Mouse (Mus musculus): Measurements from ENCODE around the gene Arhgef19. TPM values are rescaled to one million over a fixed set of nuclear protein-coding genes. Genes with fewer than 3 reads are reported as not detected.

The Arhgef19 gene
- polyA plus RNA-seq, 1 experiment: 4.9 TPM

DNA sequence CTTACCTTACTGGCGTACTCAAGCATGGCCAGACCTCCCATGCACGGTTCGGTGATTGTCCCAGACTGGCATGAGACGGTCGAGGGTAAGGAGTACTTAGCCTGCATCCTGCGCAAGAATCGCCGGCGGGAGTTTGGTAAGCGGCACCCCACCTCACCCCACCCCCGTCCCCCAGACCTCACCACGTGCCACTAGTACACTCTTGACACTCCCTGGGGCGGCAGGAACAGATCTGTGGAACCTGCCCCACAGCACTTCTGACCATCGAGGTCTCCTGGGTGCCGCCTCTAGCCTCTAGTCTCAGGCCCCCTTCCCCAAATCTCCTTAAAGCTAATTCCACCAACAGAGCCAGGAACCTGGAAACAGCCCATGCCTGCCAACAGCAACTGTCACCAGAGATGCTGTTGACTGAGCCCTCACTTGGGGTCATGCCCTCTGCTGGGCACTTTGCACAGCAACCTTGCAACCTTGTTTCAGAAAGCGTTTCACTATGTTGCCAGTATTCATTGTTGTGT, 24.9 kb upstream of the Arhgef19 start:
- 1% methylated on average over 16 of the region's 16 CpGs for WGBS
- peak; percentile 33 for DNase-seq
- H3K27me3 ChIP-seq (replicated peaks; ENCODE audit: control insufficient read depth, insufficient read depth, low read length): no peaks in the 10 kb centered on the region
- H3K27ac ChIP-seq (ENCODE audit: insufficient read depth, low read depth, low read length): no peak overlapping the region
- no peaks in the 10 kb centered on the region for H3K36me3 ChIP-seq (ENCODE audit: control insufficient read depth, insufficient read depth, low read length)
- no peaks in the 10 kb centered on the region for H3K4me1 ChIP-seq (ENCODE audit: control insufficient read depth, insufficient read depth, low read length)
- peak overlapping the region; percentile 62 for H3K4me3 ChIP-seq (ENCODE audit: insufficient read depth, low read depth, low read length)
- TF ChIP-seq POLR2A (IDR thresholded peaks at IDR 0.05; ENCODE audit: low read depth, low read length) (no peak), CTCF (conservative IDR thresholded peaks at IDR 0.05; ENCODE audit: insufficient read depth, insufficient read length, low read depth, low read length) (peak; percentile 62)

DNA sequence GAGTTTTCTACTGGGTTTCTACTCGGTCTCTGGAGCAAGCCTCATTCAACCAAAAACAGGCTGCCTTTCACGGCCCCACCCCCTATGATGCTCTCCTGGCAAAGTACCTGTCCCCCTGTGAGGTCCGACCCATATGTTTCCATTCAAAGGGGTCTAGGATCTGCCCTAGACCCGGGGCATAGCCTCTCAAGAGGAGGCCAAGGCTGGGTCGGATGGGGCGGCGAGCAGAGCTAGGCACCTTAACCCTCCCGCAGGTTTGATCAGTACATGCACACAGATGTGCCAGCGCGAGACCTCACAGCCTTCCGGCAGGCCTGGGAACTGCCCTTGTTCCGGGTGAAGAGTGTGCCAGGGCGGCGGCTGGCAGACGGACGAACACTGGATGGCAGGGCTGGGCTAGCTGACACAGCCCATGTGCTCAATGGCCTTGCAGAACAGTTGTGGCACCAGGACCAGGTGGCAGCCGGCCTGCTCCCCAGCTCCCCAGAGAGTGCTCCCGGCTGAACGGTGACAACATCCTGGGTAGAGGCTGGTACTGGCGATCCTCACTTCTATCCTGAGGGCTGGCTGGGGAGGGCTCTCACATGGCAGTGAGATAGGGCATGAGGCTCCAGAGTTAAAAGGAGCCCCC, 19.6 kb upstream of the Arhgef19 start:
- WGBS: 91% methylated on average over 20 of the region's 20 CpGs
- Histone ChIP-seq H3K4me1 (ENCODE audit: control insufficient read depth, insufficient read depth, low read length) (no peaks in the 10 kb centered on the region), H3K27me3 (replicated peaks; ENCODE audit: control insufficient read depth, insufficient read depth, low read length) (no peaks in the 10 kb centered on the region), H3K4me3 (ENCODE audit: insufficient read depth, low read depth, low read length) (no peak overlapping the region), H3K36me3 (ENCODE audit: control insufficient read depth, insufficient read depth, low read length) (no peaks in the 10 kb centered on the region), H3K27ac (ENCODE audit: insufficient read depth, low read depth, low read length) (no peak overlapping the region)
- no peak for DNase-seq
- no peak for TF ChIP-seq CTCF (conservative IDR thresholded peaks at IDR 0.05; ENCODE audit: insufficient read depth, insufficient read length, low read depth, low read length)
- no peak for TF ChIP-seq POLR2A (IDR thresholded peaks at IDR 0.05; ENCODE audit: low read depth, low read length)

DNA sequence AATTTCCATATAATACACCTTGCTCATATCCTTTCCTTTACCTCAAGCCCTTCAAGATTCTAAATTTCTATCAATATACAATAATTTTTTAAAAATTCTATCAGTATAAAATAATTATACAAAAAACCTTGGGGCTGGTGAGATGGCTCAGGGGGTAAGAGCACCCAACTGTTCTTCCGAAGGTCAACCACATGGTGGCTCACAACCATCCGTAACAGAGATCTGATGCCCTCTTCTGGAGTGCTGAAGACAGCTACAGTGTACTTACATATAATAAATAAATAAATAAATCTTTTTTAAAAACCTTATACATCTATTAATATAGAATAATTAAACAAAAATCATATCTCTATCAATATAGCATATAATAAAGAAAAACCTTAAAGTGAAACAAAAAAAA, 17.5 kb upstream of the Arhgef19 start:
- Histone ChIP-seq H3K27me3 (replicated peaks; ENCODE audit: control insufficient read depth, insufficient read depth, low read length) (no peaks in the 10 kb centered on the region), H3K36me3 (ENCODE audit: control insufficient read depth, insufficient read depth, low read length) (no peaks in the 10 kb centered on the region), H3K4me3 (ENCODE audit: insufficient read depth, low read depth, low read length) (no peak overlapping the region), H3K27ac (ENCODE audit: insufficient read depth, low read depth, low read length) (no peak overlapping the region), H3K4me1 (ENCODE audit: control insufficient read depth, insufficient read depth, low read length) (no peaks in the 10 kb centered on the region)
- WGBS: 84% methylated on average over 2 of the region's 2 CpGs
- no peak for DNase-seq
- TF ChIP-seq CTCF (conservative IDR thresholded peaks at IDR 0.05; ENCODE audit: insufficient read depth, insufficient read length, low read depth, low read length): peak; percentile 32
- no peak for TF ChIP-seq POLR2A (IDR thresholded peaks at IDR 0.05; ENCODE audit: low read depth, low read length)

DNA sequence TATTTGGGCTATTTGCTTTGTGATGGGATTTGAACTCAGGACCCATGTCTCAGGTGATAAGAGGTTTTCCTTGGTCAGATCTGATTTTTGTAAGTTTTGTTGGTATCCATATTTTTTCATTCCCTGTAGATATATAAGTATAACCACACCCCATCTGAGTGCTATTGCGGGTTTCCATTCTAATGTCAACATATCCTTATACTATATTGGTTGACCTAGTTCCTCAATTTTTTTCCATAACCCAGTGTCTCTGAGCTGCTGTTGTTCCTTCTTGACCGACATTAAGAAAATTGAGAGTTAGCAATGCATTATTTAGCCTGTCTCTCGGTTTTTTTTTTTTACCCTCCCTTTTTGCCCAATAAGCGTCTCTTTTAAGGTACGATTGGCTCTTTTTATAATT, 16.5 kb upstream of the Arhgef19 start:
- 91% methylated on average over 5 of the region's 5 CpGs for WGBS
- H3K4me3 ChIP-seq (ENCODE audit: insufficient read depth, low read depth, low read length): no peak overlapping the region
- no peaks in the 10 kb centered on the region for H3K4me1 ChIP-seq (ENCODE audit: control insufficient read depth, insufficient read depth, low read length)
- no peak overlapping the region for H3K27ac ChIP-seq (ENCODE audit: insufficient read depth, low read depth, low read length)
- TF ChIP-seq POLR2A (IDR thresholded peaks at IDR 0.05; ENCODE audit: low read depth, low read length) (no peak), CTCF (conservative IDR thresholded peaks at IDR 0.05; ENCODE audit: insufficient read depth, insufficient read length, low read depth, low read length) (no peak)
- no peaks in the 10 kb centered on the region for H3K36me3 ChIP-seq (ENCODE audit: control insufficient read depth, insufficient read depth, low read length)
- DNase-seq: no peak
- no peaks in the 10 kb centered on the region for H3K27me3 ChIP-seq (replicated peaks; ENCODE audit: control insufficient read depth, insufficient read depth, low read length)

DNA sequence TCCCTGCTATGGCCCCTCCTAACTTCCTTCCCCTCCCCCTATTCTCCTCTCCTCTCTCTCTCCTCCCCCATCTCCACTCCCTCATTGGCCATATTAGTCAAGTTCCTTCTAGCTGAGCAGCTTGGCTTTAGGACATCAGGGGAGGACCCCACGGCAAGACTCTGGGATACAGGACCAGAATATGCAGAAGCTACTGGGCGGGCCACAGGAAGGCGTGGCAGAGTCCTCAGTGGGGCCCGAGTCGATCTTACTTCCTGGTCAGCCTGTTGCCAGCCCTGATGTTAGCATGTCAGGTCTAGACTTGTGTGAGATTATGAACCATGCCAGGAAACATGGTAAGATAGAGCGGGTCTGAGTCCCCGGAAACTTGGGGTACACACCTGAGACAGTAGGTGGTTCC, 10.6 kb upstream of the Arhgef19 start:
- H3K27me3 ChIP-seq (replicated peaks; ENCODE audit: control insufficient read depth, insufficient read depth, low read length): no peaks in the 10 kb centered on the region
- TF ChIP-seq POLR2A (IDR thresholded peaks at IDR 0.05; ENCODE audit: low read depth, low read length) (no peak), CTCF (conservative IDR thresholded peaks at IDR 0.05; ENCODE audit: insufficient read depth, insufficient read length, low read depth, low read length) (no peak)
- WGBS: 86% methylated on average over 7 of the region's 7 CpGs
- no peaks in the 10 kb centered on the region for H3K4me1 ChIP-seq (ENCODE audit: control insufficient read depth, insufficient read depth, low read length)
- no peaks in the 10 kb centered on the region for H3K36me3 ChIP-seq (ENCODE audit: control insufficient read depth, insufficient read depth, low read length)
- no peak overlapping the region for H3K4me3 ChIP-seq (ENCODE audit: insufficient read depth, low read depth, low read length)
- no peak overlapping the region for H3K27ac ChIP-seq (ENCODE audit: insufficient read depth, low read depth, low read length)
- DNase-seq: no peak

DNA sequence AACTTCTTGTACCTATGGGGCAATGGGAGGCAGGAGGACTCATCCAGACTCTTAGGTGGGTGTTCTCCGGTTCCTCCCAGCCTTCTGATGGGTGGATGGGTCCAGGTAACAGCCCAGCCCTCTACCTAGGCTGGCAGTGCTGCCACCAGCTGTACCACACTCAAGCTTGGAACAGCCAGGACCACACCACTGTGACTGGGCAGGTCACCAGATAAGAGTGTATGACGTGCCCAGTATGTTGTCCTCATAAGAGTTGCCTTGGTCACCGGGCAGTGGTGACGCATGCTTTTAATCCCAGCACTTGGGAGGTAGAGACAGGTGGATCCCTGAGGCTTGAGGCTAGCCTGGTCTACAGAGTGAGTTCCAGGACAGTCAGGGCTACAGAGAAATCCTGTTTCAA, 6.1 kb upstream of the Arhgef19 start:
- DNase-seq: no peak
- no peaks in the 10 kb centered on the region for H3K36me3 ChIP-seq (ENCODE audit: control insufficient read depth, insufficient read depth, low read length)
- no peaks in the 10 kb centered on the region for H3K27me3 ChIP-seq (replicated peaks; ENCODE audit: control insufficient read depth, insufficient read depth, low read length)
- no peak overlapping the region for H3K4me3 ChIP-seq (ENCODE audit: insufficient read depth, low read depth, low read length)
- WGBS: 94% methylated on average over 4 of the region's 4 CpGs
- no peak overlapping the region for H3K27ac ChIP-seq (ENCODE audit: insufficient read depth, low read depth, low read length)
- no peaks in the 10 kb centered on the region for H3K4me1 ChIP-seq (ENCODE audit: control insufficient read depth, insufficient read depth, low read length)
- TF ChIP-seq CTCF (conservative IDR thresholded peaks at IDR 0.05; ENCODE audit: insufficient read depth, insufficient read length, low read depth, low read length): no peak
- TF ChIP-seq POLR2A (IDR thresholded peaks at IDR 0.05; ENCODE audit: low read depth, low read length): no peak

DNA sequence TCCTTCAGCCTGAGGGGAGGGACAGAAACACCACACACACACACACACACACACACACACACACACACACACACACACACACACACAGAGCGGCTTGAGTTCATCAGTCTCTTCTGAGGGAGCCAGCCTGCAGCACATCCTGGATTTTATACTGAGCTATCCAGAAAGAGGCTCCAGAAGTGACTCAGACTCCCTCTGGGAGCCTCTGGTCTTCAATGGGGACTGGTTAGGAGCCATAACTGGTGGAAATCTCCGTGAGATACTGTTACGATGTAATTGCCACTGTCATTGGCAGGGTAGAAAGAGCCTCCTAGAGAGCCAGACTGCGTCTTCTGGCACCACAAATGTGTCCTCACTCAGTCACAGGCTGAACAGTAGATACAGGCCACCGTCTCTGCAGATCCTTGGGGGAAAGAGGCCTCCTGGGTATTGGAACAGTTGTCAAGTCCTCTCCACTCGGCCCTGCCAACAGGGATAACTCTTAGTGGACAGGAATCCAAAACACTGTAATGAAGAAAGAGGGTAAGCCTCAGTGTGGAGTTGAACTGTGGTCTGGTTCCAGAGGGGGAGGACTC, 3.7 kb upstream of the Arhgef19 start:
- Histone ChIP-seq H3K4me3 (ENCODE audit: insufficient read depth, low read depth, low read length) (no peak overlapping the region), H3K4me1 (ENCODE audit: control insufficient read depth, insufficient read depth, low read length) (peaks cover 14% of the 10 kb centered on the region)
- TF ChIP-seq POLR2A (IDR thresholded peaks at IDR 0.05; ENCODE audit: low read depth, low read length): no peak
- TF ChIP-seq CTCF (conservative IDR thresholded peaks at IDR 0.05; ENCODE audit: insufficient read depth, insufficient read length, low read depth, low read length): no peak

More for the DNA sequence above, 3.7 kb upstream of the Arhgef19 start:
- H3K27ac ChIP-seq (ENCODE audit: insufficient read depth, low read depth, low read length): no peak overlapping the region
- H3K36me3 ChIP-seq (ENCODE audit: control insufficient read depth, insufficient read depth, low read length): no peaks in the 10 kb centered on the region
- 79% methylated on average over 6 of the region's 6 CpGs for WGBS
- H3K27me3 ChIP-seq (replicated peaks; ENCODE audit: control insufficient read depth, insufficient read depth, low read length): no peaks in the 10 kb centered on the region
- no peak for DNase-seq

All from kidney, adult 2 months (tissue).